Mouse (Mus musculus) forebrain, embryonic 13.5 days (tissue): ENCODE results near the gene Adcy9. TPM values are rescaled to one million over a fixed set of nuclear protein-coding genes. Genes with fewer than 3 reads are reported as not detected.
"Not testable (repeated sequence)": the region's sequence is repeated elsewhere in the genome, so short reads cannot be mapped to it uniquely, and the experiment has no call there.

Experiments
- ATAC-seq: fragments of 200-750 bp; cut with Nextera tagmentation; 2 replicates; pipeline ENCODE4 v1.8.0; 2017
- H3K27ac ChIP-seq: fragments of 300-500 bp; sonication (generic); 2 replicates; pipeline ENCODE4 v1.5.1; 2015; ENCODE audit warnings: inconsistent platforms, mild to moderate bottlenecking, moderate library complexity
- H3K27me3 ChIP-seq: fragments of 300-500 bp; sonication (generic); 2 replicates; pipeline ENCODE4 v1.6.1; 2015; ENCODE audit warnings: mild to moderate bottlenecking, inconsistent platforms
- H3K36me3 ChIP-seq: fragments of 300-500 bp; sonication (generic); 2 replicates; pipeline ENCODE4 v1.6.1; 2015; ENCODE audit warnings: mild to moderate bottlenecking, inconsistent platforms; ENCODE audit not compliant: poor library complexity, severe bottlenecking
- H3K4me1 ChIP-seq: fragments of 300-500 bp; sonication (generic); 2 replicates; pipeline ENCODE4 v1.6.1; 2015; ENCODE audit warnings: inconsistent platforms
- H3K4me2 ChIP-seq: fragments of 300-500 bp; sonication (generic); 2 replicates; pipeline ENCODE4 v1.6.1; 2015; ENCODE audit warnings: inconsistent platforms, mild to moderate bottlenecking, moderate library complexity
- H3K4me3 ChIP-seq: fragments of 300-500 bp; sonication (generic); 2 replicates; pipeline ENCODE4 v1.5.1; 2015; ENCODE audit warnings: mild to moderate bottlenecking, inconsistent platforms
- H3K9ac ChIP-seq: fragments of 300-500 bp; sonication (generic); 2 replicates; pipeline ENCODE4 v1.6.1; 2015; ENCODE audit warnings: mild to moderate bottlenecking, inconsistent platforms
- H3K9me3 ChIP-seq: fragments of 300-500 bp; sonication (generic); replicated peaks from 2 replicates; pipeline ENCODE4 v1.6.1; 2016; ENCODE audit warnings: inconsistent platforms
- WGBS: fragments of 180-500 bp; shearing (Covaris S2); methylation state at CpG from one replicate; pipeline ENCODE4 v1.1.7; 2015; 5-methylcytosine and 5-hydroxymethylcytosine counted together
- polyA plus RNA-seq: library from polyadenylated mRNA; unstranded; fragments of >200 nt; fragmentation: Nextera tagmentation; extraction: Ambion mirVana; gene quantifications from 2 replicates; pipeline ENCODE4 v1.2.1, GENCODE M21; 2015

Gene Adcy9
- polyA plus RNA-seq, 1 experiment from 2014 or later, result 1.0 TPM

DNA sequence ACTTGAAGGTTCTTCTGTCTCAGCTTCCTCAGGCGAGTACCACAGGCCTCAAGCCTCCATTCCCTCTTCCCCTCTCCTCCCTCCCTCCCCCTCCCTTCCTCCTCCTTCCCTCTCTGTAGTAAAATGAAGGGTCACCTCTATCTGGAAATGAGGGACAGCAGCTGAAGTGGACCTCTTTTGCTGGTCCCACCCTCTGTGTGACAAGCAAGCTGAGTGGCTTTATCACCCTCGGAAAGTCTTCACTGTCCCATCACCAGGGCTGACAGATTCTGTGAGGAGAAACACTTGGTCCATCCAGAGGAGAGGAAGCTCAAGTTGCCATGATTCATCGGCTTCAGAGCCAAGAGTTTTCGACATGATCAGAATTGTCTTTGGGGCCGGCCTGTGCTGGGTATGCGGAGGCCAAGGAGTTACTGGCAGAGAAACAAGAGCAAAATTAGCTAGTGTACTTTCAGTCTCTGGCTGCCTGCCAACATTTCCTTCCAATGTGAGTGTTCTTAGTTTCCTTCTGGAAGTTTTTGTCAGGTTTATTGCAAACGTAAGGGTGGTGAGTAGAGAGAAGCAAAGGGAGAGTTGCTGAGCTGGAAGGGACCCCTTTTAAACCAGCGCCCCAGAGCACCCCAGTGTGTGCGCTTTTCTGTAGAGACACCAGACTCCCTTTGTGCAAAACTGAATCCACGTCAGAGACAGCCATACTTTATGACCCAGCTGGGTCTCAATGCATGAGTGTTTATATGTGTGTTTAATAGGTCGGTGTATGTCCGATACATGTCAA, 146.4 kb downstream of the Adcy9 start:
- no peak overlapping the region for H3K9ac ChIP-seq
- no peaks in the 10 kb centered on the region for H3K9me3 ChIP-seq
- no peak for ATAC-seq
- H3K4me2 ChIP-seq, result no peak overlapping the region
- 56% methylated on average over 12 of the region's 12 CpGs for WGBS
- H3K27ac ChIP-seq, result no peak overlapping the region
- H3K4me1 ChIP-seq, result 0 out of 2 replicates have a peak, but pooled peaks cover 6% of the 10 kb centered on the region
- no peaks in the 10 kb centered on the region for H3K36me3 ChIP-seq
- H3K4me3 ChIP-seq, result no peak overlapping the region
- no peaks in the 10 kb centered on the region for H3K27me3 ChIP-seq

DNA sequence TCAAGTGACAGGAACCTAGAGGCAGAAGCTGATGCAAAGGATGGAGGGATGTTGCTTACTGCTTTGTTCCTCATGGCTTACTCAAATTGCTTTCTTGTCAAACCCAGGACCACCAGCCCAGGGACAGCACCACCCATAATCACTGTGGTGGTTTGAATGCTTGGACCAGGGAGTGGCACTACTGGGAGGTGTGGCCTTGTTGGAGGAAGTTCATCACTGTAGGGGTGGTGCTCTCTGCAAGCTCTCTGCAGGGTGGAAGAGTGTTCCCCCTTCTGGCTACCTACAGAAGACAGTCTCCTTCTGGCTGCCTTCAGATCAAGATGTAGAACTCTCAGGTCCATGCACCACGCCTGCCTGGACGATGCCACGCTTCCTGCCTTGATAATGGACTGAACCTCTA, 148.0 kb downstream of the Adcy9 start:
- H3K27me3 ChIP-seq, result peaks cover 3% of the 10 kb centered on the region; the same call in 1 of the 2 replicates
- H3K4me1 ChIP-seq, result peaks cover 15% of the 10 kb centered on the region
- no peak overlapping the region for H3K9ac ChIP-seq
- no peak overlapping the region for H3K4me2 ChIP-seq
- H3K36me3 ChIP-seq, result no peaks in the 10 kb centered on the region
- no peak overlapping the region for H3K27ac ChIP-seq
- no peak overlapping the region for H3K4me3 ChIP-seq
- ATAC-seq, result no peak
- H3K9me3 ChIP-seq, result no peaks in the 10 kb centered on the region
- 90% methylated on average over 3 of the region's 3 CpGs for WGBS

DNA sequence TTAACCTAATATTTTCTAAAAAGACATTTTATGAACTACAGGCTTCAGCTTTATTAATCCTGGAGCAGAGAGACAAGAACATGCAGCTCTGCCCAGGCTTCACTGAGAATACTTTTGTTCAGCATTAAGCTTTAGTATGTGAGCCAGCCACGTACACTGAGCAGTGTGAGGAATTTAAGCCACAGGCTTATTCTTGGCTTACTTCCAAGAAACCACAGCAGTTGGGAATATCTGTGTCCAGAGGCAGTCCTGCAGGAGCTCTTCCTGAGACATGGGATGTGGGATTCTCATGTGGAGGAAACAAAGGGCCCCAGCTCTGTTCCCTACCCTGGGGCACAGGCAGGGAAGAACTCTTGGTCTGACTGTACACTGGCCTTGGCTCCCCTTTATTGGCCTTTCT, 149.4 kb downstream of the Adcy9 start:
- ATAC-seq, result peak; percentile 51; the same call in 1 of the 2 replicates
- Histone ChIP-seq H3K4me1 (peaks cover 15% of the 10 kb centered on the region), H3K27ac (no peak overlapping the region), H3K27me3 (peaks cover 8% of the 10 kb centered on the region), H3K4me2 (no peak overlapping the region), H3K9me3 (no peaks in the 10 kb centered on the region), H3K9ac (0 out of 2 replicates have a peak overlapping the region, but pooled peaks have one; percentile 14), H3K36me3 (no peaks in the 10 kb centered on the region), H3K4me3 (no peak overlapping the region)
- 6% methylated on average over 1 of the region's 1 CpGs for WGBS

DNA sequence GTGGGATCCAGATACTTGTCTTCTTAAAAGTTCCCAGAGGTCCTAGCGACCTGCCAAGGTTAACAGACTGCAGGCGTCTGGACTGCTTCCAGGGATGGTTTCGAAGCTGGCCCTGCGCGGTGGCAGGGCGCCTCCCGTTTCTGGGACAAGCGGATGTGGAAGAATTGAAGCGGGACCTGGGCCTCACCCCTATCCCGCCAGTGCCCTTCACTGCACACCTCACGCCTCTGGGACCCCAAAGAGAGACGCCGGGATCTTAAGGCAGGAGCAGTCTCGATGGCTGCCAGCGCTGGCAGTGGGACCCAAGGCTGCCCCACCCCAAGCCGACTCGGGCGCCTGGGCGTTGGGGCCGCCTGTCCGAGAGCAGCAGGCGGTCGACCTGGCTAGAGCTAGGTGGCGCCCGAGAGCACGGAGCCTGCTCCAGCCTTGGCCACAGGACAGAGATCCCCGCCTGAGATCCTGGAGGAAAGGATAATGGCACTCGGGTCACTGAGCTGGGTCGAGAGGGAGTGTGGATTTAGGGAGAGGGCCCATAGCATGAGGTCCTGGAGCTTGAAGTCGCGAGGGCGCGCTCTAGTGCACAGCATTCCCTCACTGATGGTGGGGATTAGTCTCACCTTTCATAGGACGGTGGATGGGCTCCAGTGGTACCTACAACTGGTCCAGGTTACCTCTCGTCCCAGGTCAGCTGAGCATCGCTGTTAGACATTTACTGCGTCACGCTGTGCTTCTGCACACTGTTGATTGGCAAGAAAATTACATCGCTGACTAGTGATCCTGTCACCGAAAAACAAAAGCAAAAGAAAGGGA, 152.2 kb downstream of the Adcy9 start:
- Histone ChIP-seq H3K4me3 (peak overlapping the region; percentile 38), H3K27me3 (peaks cover 8% of the 10 kb centered on the region), H3K9ac (peak overlapping the region; percentile 50), H3K9me3 (no peaks in the 10 kb centered on the region), H3K27ac (no peak overlapping the region), H3K36me3 (no peaks in the 10 kb centered on the region), H3K4me1 (peaks cover 8% of the 10 kb centered on the region), H3K4me2 (peak overlapping the region; percentile 67)
- peak; percentile 83 for ATAC-seq
- WGBS, result 7% methylated on average over 40 of the region's 40 CpGs

DNA sequence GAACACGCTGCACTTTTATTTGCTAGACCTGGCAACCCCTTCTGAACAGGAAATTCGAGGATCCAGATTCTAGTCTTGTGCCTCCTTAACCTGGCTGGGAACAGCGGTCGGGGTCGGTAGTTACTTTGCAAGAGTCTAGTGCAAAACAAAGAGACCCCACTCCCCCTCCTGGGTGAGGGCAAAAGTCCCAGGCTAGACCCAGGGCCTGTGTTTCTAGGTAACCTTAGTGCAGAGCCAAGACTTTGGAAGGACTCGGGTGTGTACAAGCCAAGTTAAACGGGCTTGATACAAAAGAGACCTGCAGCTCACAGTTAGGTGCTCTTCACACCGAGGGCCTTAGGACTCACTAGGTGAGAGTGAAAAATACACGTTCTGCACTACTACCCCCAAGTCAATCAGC, 152.8 kb downstream of the Adcy9 start:
- Histone ChIP-seq H3K4me1 (peaks cover 8% of the 10 kb centered on the region), H3K9me3 (no peaks in the 10 kb centered on the region), H3K4me3 (no peak overlapping the region), H3K4me2 (peak overlapping the region; percentile 67), H3K9ac (no peak overlapping the region; the same call in 1 of the 2 replicates), H3K27me3 (peaks cover 8% of the 10 kb centered on the region), H3K27ac (no peak overlapping the region), H3K36me3 (no peaks in the 10 kb centered on the region)
- ATAC-seq, result no peak
- WGBS, result 56% methylated on average over 9 of the region's 9 CpGs

DNA sequence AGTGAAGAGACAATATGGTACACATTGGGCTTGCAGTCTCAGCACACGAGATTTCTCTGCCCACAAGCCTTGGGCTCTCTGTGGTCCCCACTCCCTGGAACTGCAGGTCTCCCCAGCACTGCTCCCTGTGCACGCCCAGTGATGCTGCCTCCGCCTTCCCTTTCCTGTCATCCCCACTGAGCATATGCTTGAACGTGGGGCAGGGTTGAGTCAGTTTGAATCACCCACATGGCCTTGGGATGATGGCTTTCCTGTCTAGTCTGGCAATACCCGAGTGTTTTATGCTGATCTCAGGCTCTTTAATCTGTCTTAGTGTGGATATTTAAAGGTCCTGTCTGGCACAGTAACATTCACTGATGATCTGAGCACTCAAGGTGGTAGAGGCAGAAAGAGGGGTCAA, 154.9 kb downstream of the Adcy9 start:
- no peaks in the 10 kb centered on the region for H3K9me3 ChIP-seq
- no peak overlapping the region for H3K27ac ChIP-seq
- H3K9ac ChIP-seq, result no peak overlapping the region
- peaks cover 8% of the 10 kb centered on the region for H3K4me1 ChIP-seq
- no peak overlapping the region for H3K4me3 ChIP-seq
- H3K27me3 ChIP-seq, result peaks cover 8% of the 10 kb centered on the region
- WGBS, result 66% methylated on average over 5 of the region's 5 CpGs
- H3K36me3 ChIP-seq, result no peaks in the 10 kb centered on the region
- H3K4me2 ChIP-seq, result no peak overlapping the region
- no peak for ATAC-seq

DNA sequence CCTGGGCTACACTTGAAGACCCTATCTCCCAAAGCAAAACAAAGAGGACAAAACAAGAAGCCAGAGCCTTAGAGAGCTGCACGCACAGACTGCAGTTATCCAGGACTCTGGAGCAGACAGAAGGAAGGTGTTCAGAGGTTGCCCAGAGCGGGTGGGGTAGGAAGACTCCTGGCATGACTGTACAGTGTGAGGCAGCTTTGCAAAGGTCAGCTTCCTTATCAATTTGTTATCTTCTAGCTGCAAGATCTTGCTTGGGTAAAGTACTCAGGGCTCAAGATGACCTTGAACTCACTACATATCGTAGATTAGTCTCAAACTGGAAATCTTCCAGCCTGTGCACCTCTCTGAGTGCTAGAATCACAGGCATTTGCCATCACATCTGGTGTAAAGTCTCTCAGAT, 156.8 kb downstream of the Adcy9 start:
- no peaks in the 10 kb centered on the region for H3K36me3 ChIP-seq
- ATAC-seq, result no peak
- peaks cover 8% of the 10 kb centered on the region for H3K4me1 ChIP-seq
- no peak overlapping the region for H3K27ac ChIP-seq
- no peaks in the 10 kb centered on the region for H3K9me3 ChIP-seq
- peaks cover 8% of the 10 kb centered on the region for H3K27me3 ChIP-seq
- H3K4me3 ChIP-seq, result no peak overlapping the region
- H3K9ac ChIP-seq, result no peak overlapping the region
- WGBS, result 82% methylated on average over 3 of the region's 3 CpGs
- H3K4me2 ChIP-seq, result no peak overlapping the region

DNA sequence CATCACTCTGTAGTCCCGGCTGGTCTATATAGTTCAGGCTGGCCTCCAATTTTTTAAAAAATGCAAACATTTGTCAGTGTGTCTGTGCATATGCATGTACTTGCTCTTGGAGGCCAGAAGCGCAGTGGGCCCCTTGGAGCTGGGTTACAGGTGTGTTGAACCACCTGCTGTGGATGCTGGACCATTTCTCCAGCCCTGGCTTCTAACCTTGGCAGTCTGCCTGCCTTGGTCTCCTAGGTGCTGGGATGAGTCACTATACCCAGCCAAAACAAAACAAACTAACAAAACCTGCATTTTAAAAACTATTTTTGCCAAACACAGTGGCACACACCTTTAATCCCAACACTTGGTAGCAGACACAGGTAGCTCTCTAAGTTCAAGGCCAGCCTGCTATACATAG, 162.8 kb downstream of the Adcy9 start:
- no peaks in the 10 kb centered on the region for H3K27me3 ChIP-seq
- no peak overlapping the region for H3K27ac ChIP-seq
- no peak overlapping the region for H3K4me3 ChIP-seq
- 74% methylated on average over 2 of the region's 2 CpGs for WGBS
- ATAC-seq, result no peak
- no peak overlapping the region for H3K9ac ChIP-seq
- H3K9me3 ChIP-seq, result no peaks in the 10 kb centered on the region
- no peaks in the 10 kb centered on the region for H3K4me1 ChIP-seq
- no peak overlapping the region for H3K4me2 ChIP-seq
- H3K36me3 ChIP-seq, result no peaks in the 10 kb centered on the region

DNA sequence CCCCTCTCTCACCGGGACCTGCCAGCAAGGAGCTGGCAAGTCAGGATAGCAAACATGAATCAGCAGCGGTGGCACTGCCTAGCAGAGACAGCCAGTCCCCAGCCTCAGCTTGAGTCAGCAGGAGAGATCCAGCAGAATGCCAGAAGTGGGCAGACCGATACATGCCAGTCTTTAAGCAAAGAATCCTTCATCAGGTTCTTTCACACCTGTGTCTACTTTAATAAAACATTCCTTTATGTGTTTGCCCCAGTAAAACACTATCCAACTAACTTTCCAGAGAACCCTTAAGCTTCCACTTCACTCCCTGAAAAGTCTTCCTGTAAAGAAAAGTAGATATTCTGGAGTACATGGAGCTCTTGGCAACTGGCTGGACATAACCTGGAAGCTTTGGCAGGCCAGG, 171.5 kb downstream of the Adcy9 start:
- no peak overlapping the region for H3K9ac ChIP-seq
- peaks cover 16% of the 10 kb centered on the region; the same call in 1 of the 2 replicates for H3K9me3 ChIP-seq
- H3K27me3 ChIP-seq, result no peaks in the 10 kb centered on the region
- H3K4me1 ChIP-seq, result no peaks in the 10 kb centered on the region
- H3K36me3 ChIP-seq, result no peaks in the 10 kb centered on the region
- no peak overlapping the region for H3K27ac ChIP-seq
- H3K4me2 ChIP-seq, result no peak overlapping the region
- 84% methylated on average over 3 of the region's 3 CpGs for WGBS
- H3K4me3 ChIP-seq, result no peak overlapping the region
- ATAC-seq, result no peak

DNA sequence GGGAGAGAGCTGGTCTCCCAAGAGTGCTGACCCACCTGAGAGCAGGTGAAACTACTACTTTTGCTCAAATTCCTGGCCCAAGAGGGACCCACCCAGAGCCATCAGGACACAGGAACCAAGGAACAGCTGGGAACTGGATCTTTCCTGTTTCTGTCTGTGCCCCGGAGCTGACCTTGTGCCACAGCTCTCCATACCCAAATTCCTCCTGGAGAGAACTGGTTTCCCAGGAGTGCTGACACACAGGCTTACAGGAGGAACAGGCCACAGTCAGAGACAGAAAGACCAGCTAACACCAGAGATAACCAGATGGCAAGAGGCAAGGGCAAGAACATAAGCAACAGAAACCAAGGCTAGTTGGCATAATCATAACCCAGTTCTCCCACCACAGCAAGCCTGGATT, 175.1 kb downstream of the Adcy9 start:
- H3K4me3 ChIP-seq, H3K36me3 ChIP-seq, H3K4me2 ChIP-seq, H3K4me1 ChIP-seq, H3K9me3 ChIP-seq, H3K9ac ChIP-seq, ATAC-seq, H3K27ac ChIP-seq, H3K27me3 ChIP-seq: not testable (repeated sequence)
- WGBS, result 87% methylated on average over 1 of the region's 1 CpGs
